Mouse (Mus musculus) cerebellum, adult 18-20 months (tissue): Measurements from ENCODE around the gene Fam186b.

Experiments used
- DNase-seq, 2 experiments: peaks; one replicate each; pipeline ENCODE4 v3.0.0; 2021

Fam186b gene

GRCm38 (mm10) chr15:99319411-99319871, 23.8 kb upstream of the Fam186b start:
- DNase-seq = no peak

DNA sequence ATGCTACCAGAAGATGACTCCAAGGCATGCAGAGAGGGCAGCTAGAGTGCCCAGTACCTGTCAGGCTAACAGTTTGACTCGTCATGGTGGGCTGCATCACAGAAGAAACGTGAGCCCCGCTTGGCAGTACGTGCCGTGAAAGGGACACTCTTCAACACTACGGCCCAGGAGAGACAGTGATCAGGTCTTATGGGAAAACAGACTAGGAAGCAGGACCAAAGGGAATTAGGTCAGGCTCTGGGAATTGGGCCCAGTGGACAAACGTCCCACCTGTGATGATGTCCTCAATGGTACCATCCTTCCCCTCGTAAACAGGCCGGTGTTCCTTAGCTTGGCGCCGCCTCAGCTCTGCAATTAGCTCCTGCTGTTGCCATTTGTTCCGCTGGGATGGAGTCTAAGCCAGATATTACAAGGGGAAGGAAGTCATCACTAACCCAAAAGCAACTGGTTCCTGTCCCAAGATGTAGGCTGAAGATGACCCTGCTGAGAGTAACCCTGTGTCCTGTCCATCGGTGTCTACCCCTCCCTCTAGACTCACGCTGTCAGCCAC, 23.2 kb upstream of the Fam186b start:
- DNase-seq = peak; percentile 64 to 69

GRCm38 (mm10) chr15:99318071-99318470, 22.4 kb upstream of the Fam186b start:
- DNase-seq = no peak

- no peak for DNase-seq
Measured at GRCm38 (mm10) chr15:99317267-99317651, 21.6 kb upstream of the Fam186b start.

DNA sequence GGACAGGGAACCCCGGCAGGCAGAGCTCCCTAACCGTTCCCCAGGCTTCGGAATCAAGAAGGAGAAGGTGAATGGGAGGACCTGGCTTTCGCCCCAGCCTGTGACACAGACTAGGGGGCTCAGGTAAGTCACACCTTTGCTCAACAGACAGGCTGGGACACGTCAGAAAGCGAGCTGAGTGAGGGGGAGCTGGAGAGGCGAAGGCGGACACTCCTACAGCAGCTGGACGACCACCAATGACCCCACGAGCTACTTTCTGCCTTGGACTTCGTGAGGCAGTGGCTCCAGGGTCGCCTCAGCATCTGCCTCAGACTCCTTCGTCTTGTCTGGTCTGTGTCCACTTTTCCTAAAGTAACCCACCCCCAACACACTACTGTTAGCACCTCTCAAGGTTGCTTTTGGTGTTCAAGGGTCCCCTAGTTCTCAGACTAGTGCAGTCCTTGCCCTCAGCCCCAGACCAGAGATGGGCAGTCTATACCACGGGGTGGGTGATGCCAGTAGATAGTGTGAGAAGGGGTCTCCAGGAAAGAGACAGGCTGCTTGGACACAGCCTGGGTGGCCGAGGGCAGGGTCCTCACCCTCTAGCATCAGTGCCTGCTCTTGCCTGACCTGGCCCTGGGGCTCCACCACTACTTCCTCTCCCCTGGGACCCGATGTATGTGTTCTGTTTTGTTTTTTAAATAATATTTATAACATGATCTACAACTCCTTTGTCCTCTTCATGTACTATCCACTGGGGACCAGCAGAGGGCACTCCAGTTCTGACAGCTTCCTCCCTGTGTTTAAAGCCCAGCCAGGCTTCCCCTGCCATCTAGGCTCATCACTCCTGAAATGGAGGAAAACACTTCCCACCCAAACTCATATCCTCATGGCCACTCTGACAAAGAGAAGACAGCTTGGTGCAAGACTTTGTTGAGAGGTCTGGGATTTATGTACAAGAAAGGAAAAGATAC, 20.9 kb upstream of the Fam186b start:
- DNase-seq = peak; percentile 83

DNA sequence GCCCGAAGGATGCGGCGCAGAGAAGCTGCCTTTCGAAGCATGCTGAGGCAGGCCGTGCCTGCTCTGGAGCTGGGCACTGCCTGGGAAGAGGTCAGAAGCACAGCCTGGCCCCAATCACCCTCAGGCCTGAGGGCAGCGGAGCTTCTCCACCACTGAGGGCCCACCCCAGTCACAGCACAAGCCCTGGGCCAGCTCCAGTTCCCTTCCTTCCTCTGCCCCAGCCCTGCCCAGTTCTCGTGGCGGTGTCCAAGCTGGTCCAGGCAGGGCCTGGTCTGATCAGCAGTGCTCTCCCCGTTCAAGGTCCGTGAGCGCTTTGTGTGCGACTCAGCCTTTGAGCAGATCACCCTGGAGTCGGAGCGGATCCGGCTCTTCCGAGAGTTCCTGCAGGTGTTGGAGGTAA, 19.2 kb upstream of the Fam186b start:
- DNase-seq = no peak

DNA sequence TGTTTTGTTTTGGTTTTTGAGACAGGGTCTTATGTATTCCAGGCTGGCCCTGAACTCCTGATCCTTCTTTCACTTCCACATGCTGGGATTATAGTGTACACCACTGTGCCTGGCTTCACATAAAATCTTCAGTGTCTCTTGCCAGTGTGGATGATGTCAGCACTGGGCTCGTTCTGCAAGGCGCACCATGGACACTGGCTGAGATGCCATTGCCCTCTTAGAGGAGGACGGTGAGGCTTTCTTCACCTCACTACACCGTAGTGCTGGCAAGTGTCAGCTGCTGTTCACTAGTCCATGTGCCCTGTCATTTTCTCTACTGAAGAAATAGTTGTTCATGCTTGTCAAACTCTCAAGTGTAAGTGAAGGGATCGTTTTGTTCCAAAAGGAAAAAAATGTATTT, 14.9 kb upstream of the Fam186b start:
- no peak for DNase-seq

- DNase-seq = no peak
Measured at GRCm38 (mm10) chr15:99309549-99309948, 13.9 kb upstream of the Fam186b start.

DNA sequence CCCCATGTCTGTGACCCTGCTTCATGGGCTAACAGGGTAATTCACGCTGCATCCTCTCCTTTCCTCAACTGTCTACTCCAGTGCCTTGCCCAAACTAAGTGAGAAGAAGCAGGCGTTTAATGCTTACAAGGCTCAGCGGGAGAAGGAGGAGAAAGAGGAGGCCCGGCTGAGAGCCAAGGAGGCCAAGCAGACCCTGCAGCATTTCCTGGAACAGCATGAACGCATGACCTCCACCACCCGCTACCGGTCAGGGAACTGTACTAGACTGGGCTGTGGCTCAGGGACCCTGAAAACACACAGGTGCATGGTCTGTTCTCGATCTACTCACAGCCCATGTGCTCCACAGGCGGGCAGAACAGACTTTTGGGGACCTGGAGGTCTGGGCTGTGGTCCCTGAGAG, 11.8 kb upstream of the Fam186b start:
- no peak for DNase-seq

- DNase-seq = peak; percentile 25 to 32
Measured at GRCm38 (mm10) chr15:99296213-99296612, 525 bp upstream of the Fam186b start.

GRCm38 (mm10) chr15:99294813-99295374, 794 bp downstream of the Fam186b start, which contains the start of gene Prpf40b:
TSS of gene Prpf40b (plus strand) at chr15:99295087.
- peak; percentile 88 to 96 for DNase-seq

DNA sequence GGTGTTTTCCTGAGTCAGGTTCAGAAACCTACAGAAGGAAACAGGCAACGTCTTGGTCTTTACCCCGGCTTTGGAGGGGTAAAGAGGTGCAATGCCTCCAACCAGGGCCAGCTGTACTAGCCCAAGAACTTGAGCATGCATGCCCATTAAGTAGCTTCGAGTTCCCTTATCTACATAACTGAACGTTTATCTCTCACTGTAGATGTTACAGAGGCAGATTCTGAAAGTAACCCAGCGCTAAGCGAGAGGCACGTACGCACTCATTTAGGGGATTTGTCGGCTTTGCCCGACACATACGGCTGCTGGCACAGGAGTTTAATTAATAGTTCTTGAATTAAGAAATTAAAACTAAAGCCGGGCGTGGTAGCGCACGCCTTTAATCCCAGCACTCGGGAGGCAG, 1.4 kb downstream of the Fam186b start:
- DNase-seq = no peak

DNA sequence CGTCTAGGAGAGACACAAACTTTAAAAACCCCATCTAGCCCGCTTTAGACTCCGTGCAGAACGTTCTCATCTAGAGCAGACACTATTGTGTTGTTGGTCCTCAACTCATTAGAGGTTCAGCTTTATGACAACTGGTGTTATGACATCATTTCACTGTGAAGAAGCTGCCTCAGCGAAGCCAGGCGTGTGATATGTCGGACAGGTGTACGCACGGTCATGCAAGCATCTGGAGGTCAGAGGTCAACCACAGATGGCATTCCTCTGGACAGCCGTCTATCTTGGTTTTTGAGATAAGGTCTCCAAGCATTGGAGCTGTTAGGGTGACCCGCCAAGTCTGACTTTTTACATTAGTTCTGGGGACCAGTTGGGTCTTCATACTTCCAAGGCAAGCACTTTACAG, 5.1 kb downstream of the Fam186b start:
- no peak for DNase-seq

- no peak for DNase-seq
Measured at GRCm38 (mm10) chr15:99285189-99285535, 10.5 kb downstream of the Fam186b start.

DNA sequence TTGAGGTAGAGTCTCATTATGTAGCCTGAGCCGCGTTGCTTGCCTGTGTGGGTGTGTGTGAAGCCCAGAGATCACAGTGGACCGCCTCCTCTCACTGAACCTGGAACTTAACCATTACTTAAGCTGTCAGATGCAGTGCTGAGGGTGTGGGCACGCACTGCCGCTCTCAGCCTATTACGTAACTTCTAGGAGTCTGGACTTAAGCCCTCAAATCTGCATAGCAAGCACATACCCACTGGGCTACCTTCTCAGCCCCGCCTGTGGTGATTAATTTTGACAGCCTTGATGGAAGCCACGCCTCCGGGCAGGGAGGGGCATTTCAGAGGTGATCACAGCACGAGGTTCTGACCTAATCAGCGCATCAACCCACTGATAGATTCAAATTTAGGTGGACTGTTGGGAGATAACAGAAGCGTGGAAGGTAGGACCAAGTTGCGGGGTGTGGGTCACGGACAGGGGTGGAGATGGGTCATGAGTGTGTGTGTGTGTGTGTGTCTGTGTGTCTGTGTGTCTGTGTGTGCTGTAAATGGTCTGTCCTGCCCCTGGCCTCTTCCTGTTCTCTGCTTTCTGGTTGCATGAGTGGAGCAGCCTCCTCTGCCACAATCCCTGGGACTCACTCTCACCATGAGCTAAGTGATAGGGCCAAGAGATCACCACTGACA, 11.0 kb downstream of the Fam186b start:
- no peak for DNase-seq

DNA sequence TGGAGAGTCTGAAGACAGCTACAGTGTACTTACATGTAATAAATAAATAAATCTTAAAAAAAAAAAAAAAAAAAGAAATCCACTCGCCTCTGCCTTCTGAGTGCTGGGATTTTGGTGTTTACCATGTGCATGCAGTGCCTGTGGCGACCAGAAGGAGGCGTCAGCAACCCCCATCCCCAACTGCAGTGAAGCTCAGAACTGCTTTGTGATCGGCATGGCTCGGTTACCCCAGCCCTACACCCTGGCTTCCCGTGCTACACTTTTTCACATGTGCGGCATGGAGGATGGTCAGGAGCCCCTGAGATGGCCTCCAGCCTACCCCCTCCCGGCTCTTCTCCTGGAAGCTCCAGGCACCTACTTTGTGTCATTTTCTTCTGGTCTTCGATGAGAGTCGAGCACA, 12.2 kb downstream of the Fam186b start:
- no peak for DNase-seq

- DNase-seq = no peak
Measured at GRCm38 (mm10) chr15:99278271-99278670, 17.4 kb downstream of the Fam186b start.

GRCm38 (mm10) chr15:99276095-99276494, 19.6 kb downstream of the Fam186b start:
- no peak for DNase-seq

GRCm38 (mm10) chr15:99265679-99266078, 30.0 kb downstream of the Fam186b start:
- DNase-seq = peak; percentile 71 to 73

GRCm38 (mm10) chr15:99264363-99264762, 31.3 kb downstream of the Fam186b start:
- DNase-seq = no peak

DNA sequence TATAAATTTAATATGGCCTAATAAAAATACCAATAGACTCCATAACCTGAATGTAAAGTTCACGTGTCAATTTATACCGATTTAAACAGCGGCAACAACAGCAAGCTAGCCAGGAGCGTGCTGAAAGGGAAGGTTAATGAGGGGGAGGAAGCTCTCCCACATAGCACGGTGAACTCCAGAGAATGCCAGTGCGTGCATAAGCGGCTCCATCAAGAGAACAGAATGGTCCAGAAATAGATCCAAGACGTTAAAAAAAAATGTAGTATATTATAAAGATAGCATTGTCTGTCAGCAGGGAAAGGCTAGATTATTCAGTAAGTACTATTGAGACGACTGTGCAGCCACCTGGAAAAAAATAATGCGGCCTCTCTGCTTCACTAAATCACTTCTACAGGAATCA, 33.0 kb downstream of the Fam186b start:
- no peak for DNase-seq

DNA sequence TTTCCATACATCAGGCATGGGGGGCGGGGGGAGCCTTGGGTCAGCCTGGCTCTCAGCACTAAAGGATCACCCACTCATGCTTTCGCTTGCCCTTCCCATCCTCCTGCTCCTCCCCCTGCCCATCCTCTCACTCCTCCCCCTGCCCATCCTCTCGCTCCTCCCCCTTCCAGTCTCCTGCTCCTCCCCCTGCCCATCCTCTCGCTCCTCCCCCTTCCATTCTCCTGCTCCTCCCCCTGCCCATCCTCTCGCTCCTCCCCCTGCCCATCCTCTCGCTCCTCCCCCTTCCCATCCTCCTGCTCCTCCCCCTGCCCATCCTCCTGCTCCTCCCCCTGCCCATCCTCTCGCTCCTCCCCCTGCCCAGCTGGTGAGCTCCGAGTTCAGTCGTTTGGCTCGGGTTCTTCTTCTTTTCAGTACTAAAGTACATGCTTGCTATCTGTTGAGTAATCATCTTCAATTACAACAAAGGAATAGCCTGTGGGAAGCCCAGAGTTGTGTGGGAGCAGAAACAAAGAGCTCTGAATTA, 35.9 kb downstream of the Fam186b start:
- DNase-seq = peak; percentile 27 to 48

- DNase-seq = no peak
Measured at GRCm38 (mm10) chr15:99259167-99259729, 36.4 kb downstream of the Fam186b start.
